Mouse (Mus musculus): ENCODE data around the gene Nudt7. TPM values are rescaled to one million over a fixed set of nuclear protein-coding genes. Genes with fewer than 3 reads are reported as not detected.

Gene Nudt7
- 10 to 100 TPM; 10.7 to 13.4 TPM for total RNA-seq (2021)
- long read RNA-seq, experiment 1, transcript Nudt7-202 (4 exons, 3,543 nt): major isoform, 7 of 9 reads
- long read RNA-seq, experiment 1, partial matches to known transcripts: 0 of 9 reads
- long read RNA-seq, experiment 1, other reads (novel, unspliced or antisense): 0 of 9 reads
- long read RNA-seq, experiment 2, transcript Nudt7-202 (4 exons, 3,543 nt): major isoform, 12 of 14 reads
- long read RNA-seq, experiment 2, partial matches to known transcripts: 1 of 14 reads
- long read RNA-seq, experiment 2, other reads (novel, unspliced or antisense): 0 of 14 reads

DNA sequence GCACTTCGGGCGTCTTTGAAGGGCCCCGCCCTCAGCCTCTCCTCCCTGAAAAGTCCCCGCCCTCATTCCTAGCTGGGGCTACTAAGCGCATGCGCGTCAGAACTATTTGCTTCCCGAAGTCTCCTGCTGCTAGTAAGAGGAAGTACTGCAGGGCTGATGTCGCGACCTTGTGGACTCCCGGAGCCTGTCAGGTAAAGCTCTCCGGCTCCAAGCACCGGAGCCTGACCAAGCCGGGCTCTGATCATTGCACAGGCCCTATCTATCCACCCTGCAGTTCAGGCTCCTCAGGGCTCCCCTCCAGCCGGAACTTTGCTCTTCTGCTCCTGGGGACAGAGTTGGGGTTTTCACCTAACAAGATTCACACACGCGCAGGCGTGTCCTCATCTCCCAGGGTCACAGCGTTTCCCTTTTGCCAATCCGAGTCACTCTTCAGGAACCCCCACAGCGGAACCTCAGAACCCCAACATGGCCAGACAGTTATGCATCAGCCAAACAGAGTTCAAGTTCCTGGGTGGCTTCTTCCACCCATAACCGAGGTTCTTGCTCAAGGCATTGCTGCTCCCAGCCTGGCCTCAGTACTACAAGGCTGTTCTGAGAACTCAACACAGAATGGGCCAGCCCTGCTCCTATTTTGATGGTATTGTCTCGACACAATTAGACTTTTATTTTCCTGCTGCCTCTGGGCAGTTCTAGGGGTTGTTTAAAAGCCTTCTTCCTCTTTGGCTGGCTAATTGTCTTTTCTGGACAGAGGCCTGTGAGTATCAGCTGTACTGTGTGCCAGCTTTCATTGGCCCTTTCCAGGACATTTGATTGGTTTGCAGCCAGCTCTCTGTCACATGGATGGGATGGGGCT, at the start of gene Nudt7:
Nudt7 (plus strand) TSS at position 48 of the 853 bp plus-strand sequence.
- DNase-seq (ENCODE audit: low spot score in 2 of 2): peak; percentile 39 to 77

DNA sequence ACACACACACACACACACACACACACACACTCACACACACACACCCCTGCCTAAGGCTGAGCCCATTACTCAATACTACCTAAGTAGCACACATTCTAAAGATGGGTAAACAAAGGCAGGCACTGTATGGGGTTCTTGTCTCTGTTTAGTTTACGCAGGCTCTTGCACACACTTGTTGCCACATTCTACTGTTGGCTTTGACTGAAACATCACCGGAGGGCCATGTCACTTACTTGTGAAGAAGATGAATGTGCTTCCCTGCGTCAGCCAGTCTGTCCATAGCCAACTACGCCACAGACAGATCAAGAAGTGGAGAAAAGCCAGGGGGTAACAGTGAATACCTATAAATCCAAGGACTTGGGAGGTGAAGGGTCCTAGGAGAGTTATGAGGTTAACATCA, 45.4 kb upstream of the Nudt7 start:
- DNase-seq (ENCODE audit: low spot score in 2 of 2): no peak

DNA sequence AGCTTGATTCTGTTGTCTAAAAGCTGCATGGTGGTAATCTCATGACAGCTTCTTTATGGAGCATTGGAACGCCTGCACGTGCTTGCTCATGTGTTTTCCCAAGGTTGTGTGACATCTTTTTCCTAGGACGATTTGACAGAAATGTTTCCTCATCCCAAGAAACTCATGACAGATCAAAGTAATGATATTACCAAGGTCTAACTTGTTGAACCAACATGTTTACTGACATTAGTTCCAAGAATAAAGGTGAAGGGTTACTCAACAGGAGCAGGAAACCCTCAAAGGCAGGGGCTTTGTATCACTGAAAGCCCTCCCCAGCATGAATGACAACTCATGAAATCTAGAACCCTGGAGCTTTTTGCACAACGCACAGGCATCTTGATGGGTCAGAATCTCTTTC, 42.6 kb upstream of the Nudt7 start:
- DNase-seq (ENCODE audit: low spot score in 2 of 2): no peak

GRCm38 (mm10) chr8:114093321-114093720, 40.0 kb upstream of the Nudt7 start:
- no peak for DNase-seq (ENCODE audit: low spot score in 2 of 2)

DNA sequence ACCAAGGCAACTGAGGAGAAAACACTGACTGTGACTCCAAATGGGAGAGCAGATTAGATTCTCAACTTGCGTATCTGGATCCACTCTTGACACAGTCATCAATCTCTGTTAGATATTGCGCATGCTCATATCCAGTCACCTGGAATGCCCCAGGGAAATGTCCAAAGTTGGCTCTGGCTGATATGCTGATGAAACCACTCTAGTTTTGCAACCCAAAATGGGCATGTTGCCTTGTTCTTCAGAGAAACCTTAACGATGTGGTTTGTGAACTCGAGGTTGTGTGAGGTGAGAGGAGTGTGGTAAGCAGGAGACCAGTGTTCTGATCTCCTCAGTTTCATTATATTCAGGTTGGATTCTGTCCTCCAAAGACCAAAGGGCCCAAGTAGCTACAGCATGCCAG, 38.8 kb upstream of the Nudt7 start:
- no peak for DNase-seq (ENCODE audit: low spot score in 2 of 2)

- DNase-seq (ENCODE audit: low spot score in 2 of 2): no peak
These were observed 32.7 kb upstream of the Nudt7 start for GRCm38 (mm10) chr8:114100561-114101206.

- no peak for DNase-seq (ENCODE audit: low spot score in 2 of 2)
These were observed 30.0 kb upstream of the Nudt7 start for GRCm38 (mm10) chr8:114103401-114103800.

DNA sequence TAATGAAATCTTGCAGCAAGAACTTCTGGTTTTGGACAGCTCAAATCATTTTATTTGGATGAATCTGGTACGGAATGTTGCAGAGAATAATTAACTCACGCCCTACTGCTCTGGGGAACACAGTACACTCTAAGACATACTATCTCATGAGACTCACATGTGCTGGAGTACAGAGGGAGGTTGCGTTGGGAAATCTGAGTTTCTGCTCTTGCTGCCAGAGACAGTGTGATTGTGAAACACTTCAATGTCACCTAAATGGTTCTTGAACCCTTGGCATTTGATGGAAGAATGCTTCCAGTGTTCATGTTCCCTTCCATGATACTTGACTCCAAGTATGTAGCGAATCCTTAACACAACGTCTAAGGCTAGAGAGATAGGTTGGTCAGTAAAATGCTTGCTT, 27.4 kb upstream of the Nudt7 start:
- no peak for DNase-seq (ENCODE audit: low spot score in 2 of 2)

GRCm38 (mm10) chr8:114109365-114110140, 23.8 kb upstream of the Nudt7 start:
- no peak for DNase-seq (ENCODE audit: low spot score in 2 of 2)

- DNase-seq (ENCODE audit: low spot score in 2 of 2): no peak
These were observed 18.3 kb upstream of the Nudt7 start for GRCm38 (mm10) chr8:114115076-114115475.

DNA sequence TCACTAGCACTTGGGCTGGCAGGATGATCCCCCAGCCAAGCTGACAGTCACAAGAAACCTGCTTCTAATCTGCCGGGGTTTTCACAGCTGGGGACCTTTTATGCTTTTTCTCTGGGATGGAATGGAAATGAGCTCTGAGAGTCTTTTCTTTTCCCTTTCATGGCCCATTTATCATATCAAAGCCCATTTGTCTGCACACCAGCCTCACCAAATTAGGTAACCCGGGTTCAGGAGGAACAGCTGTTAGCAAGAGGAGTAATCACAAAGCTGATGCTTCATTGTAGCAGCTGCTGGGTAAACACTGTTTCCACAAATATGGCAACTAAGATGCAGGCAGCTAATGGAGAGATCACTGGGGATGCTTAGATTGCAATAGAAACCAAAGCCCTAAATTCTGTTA, 17.3 kb upstream of the Nudt7 start:
- no peak for DNase-seq (ENCODE audit: low spot score in 2 of 2)

DNA sequence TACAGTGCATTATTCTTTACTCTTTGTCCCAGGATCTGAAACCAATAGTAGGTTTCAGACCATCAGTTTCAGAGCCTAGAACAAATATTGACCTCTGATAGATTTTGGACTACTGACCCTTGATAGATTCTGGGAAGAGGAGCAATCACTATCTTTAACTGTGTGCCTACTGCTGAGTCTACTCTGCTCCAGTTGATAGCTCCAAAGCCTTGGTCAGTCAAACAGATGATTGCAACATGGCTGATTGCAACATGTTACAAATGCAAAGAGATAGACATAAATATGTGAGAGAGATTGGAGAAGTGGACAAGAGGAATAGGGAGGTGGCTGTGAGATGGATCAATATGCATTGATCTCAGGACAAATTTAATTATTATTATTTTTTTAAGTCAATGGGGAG, 15.9 kb upstream of the Nudt7 start:
- no peak for DNase-seq (ENCODE audit: low spot score in 2 of 2)

GRCm38 (mm10) chr8:114121781-114122180, 11.6 kb upstream of the Nudt7 start:
- DNase-seq (ENCODE audit: low spot score in 2 of 2): no peak

DNA sequence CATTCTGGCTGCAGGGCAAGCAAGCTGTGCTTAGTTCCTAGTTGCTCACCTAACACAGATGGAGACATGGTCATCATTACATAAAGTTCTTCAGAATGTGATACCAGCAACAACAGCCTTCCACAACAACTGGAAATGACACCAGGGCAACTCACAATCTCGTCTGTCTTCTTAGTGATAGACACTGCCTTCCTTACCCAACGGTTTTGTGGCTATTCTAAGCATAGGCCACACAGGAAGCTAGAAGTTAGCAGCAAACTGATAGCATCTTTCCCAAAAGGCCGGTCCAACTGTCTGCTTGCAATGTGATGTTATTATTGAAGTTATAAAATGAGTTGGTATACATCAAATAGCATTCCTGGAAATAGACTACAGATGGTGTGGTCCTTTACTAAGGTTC, 9.7 kb upstream of the Nudt7 start:
- DNase-seq (ENCODE audit: low spot score in 2 of 2): no peak

DNA sequence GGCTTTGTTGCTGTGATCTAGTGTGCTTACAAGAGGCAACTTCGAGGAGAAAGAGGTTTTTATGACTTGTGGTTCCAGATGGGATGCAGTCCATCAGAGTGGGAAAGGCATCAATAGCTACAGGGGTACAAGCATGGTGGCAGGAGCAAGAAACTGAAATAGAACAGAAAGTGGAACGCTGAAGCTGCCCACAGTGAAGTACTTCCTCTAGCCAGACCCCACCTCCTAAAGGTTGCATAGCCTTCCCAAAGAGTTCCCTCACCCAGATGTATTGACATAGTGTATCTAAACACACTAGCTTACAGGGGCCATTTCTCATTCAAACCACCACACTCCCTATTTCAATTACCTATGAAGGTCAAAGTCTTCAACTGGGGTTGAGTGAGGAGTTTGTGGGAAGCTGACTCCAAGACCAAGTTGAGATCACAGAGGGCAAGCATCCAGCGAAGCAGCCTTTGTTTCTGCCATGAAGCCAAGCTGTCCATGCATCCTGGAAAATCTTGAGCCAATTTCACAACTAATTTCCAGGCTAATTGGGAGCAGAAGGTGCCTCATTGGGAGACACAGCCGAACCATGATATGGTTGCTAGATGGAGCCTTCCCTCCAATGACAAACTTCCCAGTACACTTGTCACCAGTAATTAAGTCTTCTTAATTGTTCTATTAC, 9.1 kb upstream of the Nudt7 start:
- no peak for DNase-seq (ENCODE audit: low spot score in 2 of 2)

- DNase-seq (ENCODE audit: low spot score in 2 of 2): no peak
These were observed 2.5 kb upstream of the Nudt7 start for GRCm38 (mm10) chr8:114130838-114131237.

DNA sequence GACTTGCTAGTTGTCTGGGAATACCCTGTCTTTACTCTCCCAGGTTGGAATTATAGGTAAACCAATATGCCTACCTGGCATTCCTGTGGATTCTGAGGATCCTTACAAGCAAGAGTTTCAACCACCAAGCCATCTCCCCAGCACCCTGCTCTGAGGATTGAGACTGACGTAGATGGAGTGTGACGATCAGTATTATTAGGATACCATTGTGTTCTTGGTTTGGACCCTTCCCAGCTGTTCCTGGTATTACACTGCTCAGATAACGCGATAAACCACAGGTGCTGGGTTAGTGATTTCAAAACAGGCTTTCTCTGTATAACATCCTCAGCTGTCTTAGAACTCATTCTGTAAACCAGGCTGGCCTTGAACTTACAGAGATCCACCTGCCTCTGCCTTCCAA, 1.9 kb upstream of the Nudt7 start:
- DNase-seq (ENCODE audit: low spot score in 2 of 2): no peak

- DNase-seq (ENCODE audit: low spot score in 2 of 2): no peak
These were observed 277 bp upstream of the Nudt7 start for GRCm38 (mm10) chr8:114133050-114133509.

- DNase-seq (ENCODE audit: low spot score in 2 of 2): no peak
These were observed 3.4 kb downstream of the Nudt7 start for GRCm38 (mm10) chr8:114136750-114137149.

- DNase-seq (ENCODE audit: low spot score in 2 of 2): no peak
These were observed 3.8 kb downstream of the Nudt7 start for GRCm38 (mm10) chr8:114137181-114137580.

GRCm38 (mm10) chr8:114140437-114140836, 7.1 kb downstream of the Nudt7 start:
- DNase-seq (ENCODE audit: low spot score in 2 of 2): no peak

Data from gastrocnemius, postnatal 4 days (tissue).